Mouse (Mus musculus) erythroblast, embryonic 14.5 days (primary cell): Measurements from ENCODE around the gene E330009J07Rik. TPM values are rescaled to one million over a fixed set of nuclear protein-coding genes. Genes with fewer than 3 reads are reported as not detected.

Experiments
- H3K27me3 ChIP-seq: 2 replicates; pipeline ENCODE4 v1.6.1; 2012; ENCODE audit warnings: inconsistent platforms; ENCODE audit not compliant: control insufficient read depth
- H3K36me3 ChIP-seq: 2 replicates; pipeline ENCODE4 v1.6.1; 2012; ENCODE audit warnings: mild to moderate bottlenecking, inconsistent platforms; ENCODE audit not compliant: control insufficient read depth
- H3K4me1 ChIP-seq: 2 replicates; pipeline ENCODE4 v1.6.1; 2012; ENCODE audit warnings: inconsistent platforms; ENCODE audit not compliant: control insufficient read depth
- H3K4me3 ChIP-seq: replicated peaks from 2 replicates; pipeline ENCODE3; 2012; ENCODE audit warnings: moderate library complexity, mild to moderate bottlenecking, inconsistent platforms
- H3K9me3 ChIP-seq: 2 replicates; pipeline ENCODE4 v1.6.1; 2012; ENCODE audit warnings: low read length, inconsistent platforms, mixed read lengths; ENCODE audit not compliant: control insufficient read depth
- GATA1 ChIP-seq: IDR thresholded peaks from 2 replicates; pipeline ENCODE4 v1.6.1; 2012; ENCODE audit warnings: low read length, inconsistent platforms, mixed read lengths
- TAL1 ChIP-seq: IDR thresholded peaks from 3 replicates; pipeline ENCODE4 v1.6.1; 2012; ENCODE audit warnings: low read length, inconsistent platforms, mixed read lengths
- polyA plus RNA-seq: library from polyadenylated mRNA; stranded (reverse); fragments of >175 nt; gene quantifications from 2 replicates; pipeline ENCODE4 v1.2.3, GENCODE M21; 2012

The E330009J07Rik gene
- polyA plus RNA-seq, 1 experiment = not detected

- Histone ChIP-seq H3K9me3 (no peaks in the 10 kb centered on the region), H3K4me1 (peaks cover 12% of the 10 kb centered on the region), H3K36me3 (no peaks in the 10 kb centered on the region), H3K4me3 (no peak overlapping the region), H3K27me3 (peaks cover 41% of the 10 kb centered on the region)
- TF ChIP-seq GATA1 = no peak
- no peak for TF ChIP-seq TAL1
Measured at GRCm38 (mm10) chr6:40431812-40432211, 4.1 kb downstream of the E330009J07Rik start.

- Histone ChIP-seq H3K36me3 (no peaks in the 10 kb centered on the region), H3K9me3 (no peaks in the 10 kb centered on the region), H3K4me3 (no peak overlapping the region), H3K27me3 (peaks cover 37% of the 10 kb centered on the region), H3K4me1 (peaks cover 12% of the 10 kb centered on the region)
- TF ChIP-seq GATA1 (no peak), TAL1 (no peak)
Measured at GRCm38 (mm10) chr6:40431356-40431755, 4.6 kb downstream of the E330009J07Rik start.

GRCm38 (mm10) chr6:40430878-40431277, 5.1 kb downstream of the E330009J07Rik start:
- Histone ChIP-seq H3K4me1 (peaks cover 8% of the 10 kb centered on the region), H3K9me3 (no peaks in the 10 kb centered on the region), H3K36me3 (no peaks in the 10 kb centered on the region), H3K4me3 (no peak overlapping the region), H3K27me3 (peaks cover 32% of the 10 kb centered on the region)
- TF ChIP-seq TAL1 = no peak
- no peak for TF ChIP-seq GATA1

GRCm38 (mm10) chr6:40430251-40430650, 5.7 kb downstream of the E330009J07Rik start:
- peaks cover 26% of the 10 kb centered on the region for H3K27me3 ChIP-seq
- no peaks in the 10 kb centered on the region for H3K9me3 ChIP-seq
- H3K4me1 ChIP-seq = peaks cover 3% of the 10 kb centered on the region; the same call in 1 of the 2 replicates
- no peak for TF ChIP-seq TAL1
- no peak for TF ChIP-seq GATA1
- H3K36me3 ChIP-seq = no peaks in the 10 kb centered on the region
- H3K4me3 ChIP-seq = no peak overlapping the region

- H3K36me3 ChIP-seq = no peaks in the 10 kb centered on the region
- H3K27me3 ChIP-seq = peaks cover 18% of the 10 kb centered on the region
- H3K4me1 ChIP-seq = no peaks in the 10 kb centered on the region
- no peak for TF ChIP-seq GATA1
- TF ChIP-seq TAL1 = no peak
- no peaks in the 10 kb centered on the region for H3K9me3 ChIP-seq
- H3K4me3 ChIP-seq = no peak overlapping the region
Measured at GRCm38 (mm10) chr6:40429521-40429931, 6.4 kb downstream of the E330009J07Rik start.

- Histone ChIP-seq H3K9me3 (no peaks in the 10 kb centered on the region), H3K27me3 (peaks cover 10% of the 10 kb centered on the region), H3K36me3 (no peaks in the 10 kb centered on the region), H3K4me3 (no peak overlapping the region), H3K4me1 (no peaks in the 10 kb centered on the region)
- TF ChIP-seq TAL1 (no peak), GATA1 (no peak)
Measured at GRCm38 (mm10) chr6:40428696-40429095, 7.2 kb downstream of the E330009J07Rik start.

- H3K4me1 ChIP-seq = no peaks in the 10 kb centered on the region
- H3K27me3 ChIP-seq = no peaks in the 10 kb centered on the region
- no peaks in the 10 kb centered on the region for H3K9me3 ChIP-seq
- TF ChIP-seq TAL1 (no peak), GATA1 (no peak)
- H3K36me3 ChIP-seq = no peaks in the 10 kb centered on the region
- no peak overlapping the region for H3K4me3 ChIP-seq
Measured at GRCm38 (mm10) chr6:40427441-40427840, 8.5 kb downstream of the E330009J07Rik start.

GRCm38 (mm10) chr6:40423774-40424173, 12.2 kb downstream of the E330009J07Rik start:
- Histone ChIP-seq H3K9me3 (no peaks in the 10 kb centered on the region), H3K4me3 (no peak overlapping the region), H3K36me3 (no peaks in the 10 kb centered on the region), H3K4me1 (no peaks in the 10 kb centered on the region), H3K27me3 (no peaks in the 10 kb centered on the region)
- TF ChIP-seq GATA1 = no peak
- no peak for TF ChIP-seq TAL1

- no peak overlapping the region for H3K4me3 ChIP-seq
- no peak for TF ChIP-seq GATA1
- TF ChIP-seq TAL1 = no peak
- no peaks in the 10 kb centered on the region for H3K9me3 ChIP-seq
- no peaks in the 10 kb centered on the region for H3K36me3 ChIP-seq
- H3K27me3 ChIP-seq = no peaks in the 10 kb centered on the region
- H3K4me1 ChIP-seq = no peaks in the 10 kb centered on the region
Measured at GRCm38 (mm10) chr6:40423013-40423412, 12.9 kb downstream of the E330009J07Rik start.

GRCm38 (mm10) chr6:40421099-40421498, 14.8 kb downstream of the E330009J07Rik start:
- Histone ChIP-seq H3K4me3 (no peak overlapping the region), H3K36me3 (no peaks in the 10 kb centered on the region), H3K9me3 (no peaks in the 10 kb centered on the region), H3K4me1 (no peaks in the 10 kb centered on the region), H3K27me3 (no peaks in the 10 kb centered on the region)
- no peak for TF ChIP-seq GATA1
